ENCODE assay signal across 13 mouse cellular contexts in genomic region chr1:164502231-164502630, GRCm38 (mm10). TPM values are rescaled to one million over a fixed set of nuclear protein-coding genes. Genes with fewer than 3 reads are reported as not detected.
DNase-seq lines count a peak whose midpoint lies in the region.
"Had no signal": no experiment of that assay in that cellular context is flagged by ENCODE, and none has a peak within 500 bp of the region (broad histone marks: within the 10 kb centered on the region; RNA-seq: fewer than 3 reads in every experiment).

No protein-coding gene starts in this region.

- peak; percentile 14 for DNase-seq in gastrocnemius, adult 18-20 months (ENCODE audit: low spot score)
- DNase-seq in gastrocnemius, postnatal 36 days: no peak
- DNase-seq in cerebellum, adult 11-12 months: peak; percentile 42
- DNase-seq in cerebellum, postnatal 36 days: peak; percentile 47 to 60
- peak; percentile 3 for DNase-seq in heart, postnatal 25 days (ENCODE audit: low spot score)
- DNase-seq in spleen, postnatal 14 days (ENCODE audit: low spot score in 2 of 2): no peak
- DNase-seq in lung, postnatal 25 days (ENCODE audit: low spot score): no peak
- no peak for DNase-seq in neural tube, embryonic 10.5 days (ENCODE audit: extremely low spot score, low spot score)
- DNase-seq: adrenal gland, adult 2 months; kidney, postnatal 10 days; lung, adult 18-20 months; right cerebral cortex, adult 18-20 months; thymus, postnatal 36 days had no signal

- intact Hi-C loops in gastrocnemius, postnatal 36 days (cut with DNase I): no loop called here
- intact Hi-C loops in heart, postnatal 25 days (cut with DNase I): no loop called here

RNA-seq across cellular contexts. Expression of gene Atp1b1, which starts 44.1 kb away (rescaled TPM):
- 100 to 1,000 TPM; 179 to 280 TPM for total RNA-seq in gastrocnemius, adult 18-20 months (2021)
- 100 to 1,000 TPM; 131 to 188 TPM for total RNA-seq in gastrocnemius, postnatal 36 days (2021)
- total RNA-seq in heart, postnatal 25 days (2021): 100 to 1,000 TPM; 416 to 492 TPM

Comparison
In these comparisons a context has a peak if more than half of its experiments do, and no peak if none do; other contexts are left out.
1. DNase-seq: peak in gastrocnemius, adult 18-20 months (single experiment), cerebellum, adult 11-12 months (single experiment), cerebellum, postnatal 36 days (2 of 2) and heart, postnatal 25 days (single experiment); none in gastrocnemius, postnatal 36 days (0 of 2), spleen, postnatal 14 days (0 of 2), lung, postnatal 25 days (single experiment) and neural tube, embryonic 10.5 days (single experiment).